Mouse (Mus musculus): ENCODE measurements around the gene Eps8l1. TPM values are rescaled to one million over a fixed set of nuclear protein-coding genes. Genes with fewer than 3 reads are reported as not detected.

The Eps8l1 gene
- polyA plus RNA-seq, 1 experiment from 2014 or later = 13.1 TPM

DNA sequence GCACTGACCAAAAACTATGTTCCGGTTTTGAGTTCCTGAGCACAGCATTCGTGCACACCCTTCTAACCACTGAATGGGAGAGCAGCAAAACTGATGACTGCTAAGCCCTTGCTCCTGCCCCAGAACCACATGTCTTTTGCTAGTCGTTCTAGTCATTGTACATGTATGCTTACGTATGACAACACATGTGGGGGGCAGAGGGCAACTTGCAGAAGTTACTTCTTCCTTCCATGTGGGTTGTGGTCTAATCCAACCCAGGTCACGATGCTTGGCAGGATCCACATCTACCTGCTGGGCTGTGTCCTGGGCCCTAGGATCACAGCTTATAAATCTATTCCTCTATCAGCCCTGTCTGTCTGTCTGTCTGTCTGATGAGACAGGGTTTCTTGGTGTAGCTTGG is 43.4 kb downstream of the Eps8l1 start:
- Histone ChIP-seq H3K9ac (no peak overlapping the region), H3K27me3 (replicated peaks) (no peaks in the 10 kb centered on the region), H3K4me3 (no peak overlapping the region), H3K4me2 (no peak overlapping the region), H3K9me3 (no peaks in the 10 kb centered on the region), H3K36me3 (replicated peaks) (no peaks in the 10 kb centered on the region), H3K27ac (no peak overlapping the region), H3K4me1 (peaks cover 27% of the 10 kb centered on the region)
- ATAC-seq (replicated peaks) = no peak
- 86% methylated on average over 5 of the region's 5 CpGs for WGBS

DNA sequence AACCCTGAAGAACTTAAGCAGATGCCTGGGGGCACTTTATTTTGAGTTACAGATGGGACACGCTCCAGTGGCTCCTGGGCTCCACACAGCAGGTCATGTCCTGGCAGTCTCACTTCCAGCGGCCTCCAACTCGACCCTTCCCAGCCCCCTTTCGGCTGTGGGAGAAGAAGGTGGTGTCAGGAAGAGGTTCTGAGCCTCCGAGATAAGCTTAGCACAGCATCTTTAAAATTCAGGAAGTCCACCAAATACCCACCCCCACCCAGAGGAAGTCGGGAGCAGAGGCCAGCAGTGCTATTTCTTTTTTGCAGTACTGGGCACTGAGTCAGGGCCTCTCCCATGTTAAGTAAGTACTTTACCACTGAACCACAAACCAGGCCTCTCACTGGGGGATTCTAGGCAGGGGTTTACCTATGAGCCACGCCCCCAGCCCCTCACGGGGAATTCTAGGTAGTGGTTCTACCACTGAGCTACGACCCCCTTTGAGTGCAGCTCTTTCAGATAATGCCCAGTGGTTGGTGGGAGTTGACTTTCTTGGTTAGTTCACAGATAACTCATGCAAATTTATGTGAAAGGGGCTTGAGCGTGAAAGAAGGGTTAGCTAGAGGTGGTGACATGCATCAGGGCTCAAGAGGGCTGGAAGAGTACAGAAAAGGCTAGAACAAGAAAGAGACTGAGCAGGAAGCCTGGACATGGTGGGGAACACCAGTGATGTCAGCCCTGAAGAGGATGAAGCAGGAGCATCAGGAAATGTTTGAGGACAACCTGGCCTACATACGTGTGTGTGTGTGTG is 44.4 kb downstream of the Eps8l1 start:
- Histone ChIP-seq H3K9me3 (no peaks in the 10 kb centered on the region), H3K4me1 (peaks cover 17% of the 10 kb centered on the region), H3K27me3 (replicated peaks) (no peaks in the 10 kb centered on the region), H3K4me2 (no peak overlapping the region), H3K9ac (no peak overlapping the region), H3K36me3 (replicated peaks) (no peaks in the 10 kb centered on the region), H3K27ac (no peak overlapping the region), H3K4me3 (no peak overlapping the region)
- WGBS = 58% methylated on average over 11 of the region's 11 CpGs
- no peak for ATAC-seq (replicated peaks)

DNA sequence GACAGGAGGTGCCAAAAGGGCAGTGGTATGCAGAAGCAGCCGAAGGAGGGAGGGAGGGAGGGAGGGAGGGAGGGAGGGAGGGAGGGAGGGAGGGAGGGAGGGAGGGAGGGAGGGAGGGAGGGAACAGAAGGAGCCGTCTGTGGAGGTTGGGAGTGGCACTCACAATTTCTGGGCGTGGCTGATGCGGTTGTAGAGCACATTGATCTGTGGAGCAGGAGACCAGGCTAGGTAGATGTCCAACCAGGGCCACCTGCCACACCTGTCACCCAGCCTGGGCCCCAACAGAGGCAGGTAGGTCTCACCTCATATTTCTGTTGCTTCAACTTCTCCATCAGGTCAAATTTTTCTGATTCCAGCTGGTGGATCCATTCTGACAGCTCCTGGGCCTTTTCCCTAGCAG is 46.7 kb downstream of the Eps8l1 start:
- H3K27ac ChIP-seq = no peak overlapping the region
- WGBS = 33% methylated on average over 1 of the region's 4 CpGs
- ATAC-seq (replicated peaks) = no peak

GRCm38 (mm10) chr7:4508062-4508738 is 47.7 kb downstream of the Eps8l1 start:
- Histone ChIP-seq H3K9ac (no peak overlapping the region), H3K36me3 (replicated peaks) (no peaks in the 10 kb centered on the region), H3K9me3 (no peaks in the 10 kb centered on the region), H3K27ac (no peak overlapping the region), H3K27me3 (replicated peaks) (no peaks in the 10 kb centered on the region), H3K4me3 (no peak overlapping the region), H3K4me1 (no peaks in the 10 kb centered on the region), H3K4me2 (no peak overlapping the region)
- no peak for ATAC-seq (replicated peaks)
- WGBS = 67% methylated on average over 31 of the region's 32 CpGs

More for the DNA sequence above, 46.7 kb downstream of the Eps8l1 start:
- Histone ChIP-seq H3K9ac (no peak overlapping the region), H3K4me3 (no peak overlapping the region), H3K4me1 (peaks cover 4% of the 10 kb centered on the region), H3K9me3 (no peaks in the 10 kb centered on the region), H3K27me3 (replicated peaks) (no peaks in the 10 kb centered on the region), H3K36me3 (replicated peaks) (no peaks in the 10 kb centered on the region), H3K4me2 (no peak overlapping the region)

DNA sequence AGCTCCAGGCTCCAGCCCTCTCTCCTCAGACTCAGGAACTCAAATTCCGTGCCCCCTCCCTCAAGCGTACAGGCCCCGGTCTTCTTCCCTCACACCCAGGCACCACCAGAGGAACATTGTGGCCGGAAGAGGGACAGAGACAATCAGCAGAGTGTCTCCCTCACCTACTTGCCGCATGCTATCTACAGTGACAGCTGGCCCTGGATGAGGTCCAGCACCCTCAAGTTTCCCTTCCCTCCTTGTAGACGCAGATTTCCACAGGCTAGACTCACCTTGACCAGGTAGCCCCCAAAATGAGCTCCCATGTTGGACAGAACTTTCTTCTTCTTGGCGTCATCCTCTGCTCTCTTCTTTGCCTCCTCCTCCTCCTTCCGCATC is 48.3 kb downstream of the Eps8l1 start:
- Histone ChIP-seq H3K36me3 (replicated peaks) (no peaks in the 10 kb centered on the region), H3K4me1 (no peaks in the 10 kb centered on the region), H3K4me3 (no peak overlapping the region), H3K9ac (no peak overlapping the region), H3K27me3 (replicated peaks) (no peaks in the 10 kb centered on the region), H3K9me3 (no peaks in the 10 kb centered on the region), H3K4me2 (no peak overlapping the region), H3K27ac (no peak overlapping the region)
- ATAC-seq (replicated peaks) = no peak
- WGBS = 92% methylated on average over 8 of the region's 8 CpGs

GRCm38 (mm10) chr7:4509863-4510608 is 49.6 kb downstream of the Eps8l1 start:
- H3K9me3 ChIP-seq = no peaks in the 10 kb centered on the region
- peak; percentile 56 for ATAC-seq (replicated peaks)
- H3K4me1 ChIP-seq = no peaks in the 10 kb centered on the region
- H3K4me2 ChIP-seq = no peak overlapping the region
- H3K27ac ChIP-seq = 0 out of 2 replicates have a peak overlapping the region, but pooled peaks have one; percentile 11
- 12% methylated on average over 24 of the region's 24 CpGs for WGBS
- H3K27me3 ChIP-seq (replicated peaks) = no peaks in the 10 kb centered on the region
- no peaks in the 10 kb centered on the region for H3K36me3 ChIP-seq (replicated peaks)
- H3K4me3 ChIP-seq = no peak overlapping the region
- no peak overlapping the region for H3K9ac ChIP-seq

- no peaks in the 10 kb centered on the region for H3K9me3 ChIP-seq
- ATAC-seq (replicated peaks) = no peak
- no peaks in the 10 kb centered on the region for H3K36me3 ChIP-seq (replicated peaks)
- no peak overlapping the region for H3K9ac ChIP-seq
- no peaks in the 10 kb centered on the region for H3K27me3 ChIP-seq (replicated peaks)
- no peak overlapping the region for H3K4me2 ChIP-seq
- WGBS = 83% methylated on average over 8 of the region's 8 CpGs
- no peak overlapping the region for H3K4me3 ChIP-seq
- 0 out of 2 replicates have a peak, but pooled peaks cover 4% of the 10 kb centered on the region for H3K4me1 ChIP-seq
- no peak overlapping the region for H3K27ac ChIP-seq
Observed at GRCm38 (mm10) chr7:4511489-4512224, 51.2 kb downstream of the Eps8l1 start.

DNA sequence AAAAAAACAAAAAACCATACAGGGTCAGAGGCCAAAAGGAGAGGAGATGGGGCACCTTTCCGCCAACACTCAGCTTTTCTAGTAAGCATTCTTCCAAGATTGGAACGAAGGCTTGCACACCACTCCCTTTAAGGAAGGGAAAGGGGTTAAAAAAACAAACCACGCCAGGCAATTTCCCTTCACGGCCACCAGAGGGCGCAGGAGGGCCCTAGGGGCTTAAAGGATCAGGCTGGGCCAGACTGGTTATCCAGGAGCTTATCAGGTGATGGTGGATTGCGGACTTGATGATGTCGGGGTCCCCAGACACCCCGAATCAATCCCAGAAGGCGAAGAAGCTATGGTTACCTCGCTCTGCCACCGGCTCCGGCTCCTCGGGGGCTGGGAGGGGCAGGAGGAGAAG is 52.8 kb downstream of the Eps8l1 start:
- Histone ChIP-seq H3K4me3 (no peak overlapping the region), H3K4me2 (no peak overlapping the region), H3K27me3 (replicated peaks) (no peaks in the 10 kb centered on the region), H3K36me3 (replicated peaks) (no peaks in the 10 kb centered on the region), H3K27ac (no peak overlapping the region), H3K4me1 (0 out of 2 replicates have a peak, but pooled peaks cover 4% of the 10 kb centered on the region), H3K9ac (no peak overlapping the region), H3K9me3 (no peaks in the 10 kb centered on the region)
- WGBS = 28% methylated on average over 13 of the region's 13 CpGs
- ATAC-seq (replicated peaks) = no peak

DNA sequence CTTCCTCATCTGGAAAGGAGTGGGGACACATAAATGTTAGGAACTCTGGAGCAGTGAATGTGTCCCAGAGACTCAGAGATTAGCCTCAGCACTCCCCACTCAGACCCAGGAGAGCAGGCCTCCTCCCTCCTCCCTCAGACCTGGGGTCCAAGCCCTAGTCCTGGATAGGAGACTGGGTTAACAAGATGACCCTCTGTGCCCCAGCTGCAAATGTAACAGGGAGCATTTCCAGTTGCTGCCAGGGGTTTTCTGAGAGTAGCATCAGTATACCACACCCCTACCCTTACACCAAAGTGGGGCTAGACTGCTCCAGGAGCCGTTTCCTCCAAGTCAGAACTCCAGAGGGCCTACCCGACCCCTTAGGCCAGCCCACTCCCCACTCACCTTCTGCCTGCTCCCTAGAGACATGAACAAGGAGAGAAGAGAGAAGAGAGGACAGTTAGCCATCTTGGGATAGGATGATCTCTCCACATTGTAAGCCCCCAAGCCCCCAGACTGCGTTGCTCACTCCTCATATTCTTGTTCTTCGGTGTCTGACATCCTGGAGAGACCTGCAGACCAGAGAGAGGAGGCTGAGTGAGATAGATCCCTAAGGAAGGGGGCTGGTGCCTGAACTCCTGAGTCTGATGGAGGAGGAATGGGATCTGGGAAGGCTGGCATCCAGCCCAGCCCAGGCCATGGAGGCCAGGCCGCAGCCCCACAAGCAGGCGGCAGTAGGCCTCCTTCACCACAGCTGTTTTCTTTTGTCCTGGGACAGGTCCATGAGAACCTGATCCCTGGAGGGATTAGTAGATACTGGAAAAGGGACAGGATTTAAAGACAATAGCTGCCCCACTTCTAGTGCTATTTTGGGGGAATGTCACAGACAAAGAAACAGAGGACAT is 53.6 kb downstream of the Eps8l1 start:
- Histone ChIP-seq H3K9me3 (no peaks in the 10 kb centered on the region), H3K9ac (no peak overlapping the region), H3K4me1 (0 out of 2 replicates have a peak, but pooled peaks cover 4% of the 10 kb centered on the region), H3K36me3 (replicated peaks) (no peaks in the 10 kb centered on the region), H3K4me3 (no peak overlapping the region), H3K4me2 (no peak overlapping the region), H3K27me3 (replicated peaks) (no peaks in the 10 kb centered on the region), H3K27ac (no peak overlapping the region)
- no peak for ATAC-seq (replicated peaks)
- WGBS = 46% methylated on average over 6 of the region's 6 CpGs

DNA sequence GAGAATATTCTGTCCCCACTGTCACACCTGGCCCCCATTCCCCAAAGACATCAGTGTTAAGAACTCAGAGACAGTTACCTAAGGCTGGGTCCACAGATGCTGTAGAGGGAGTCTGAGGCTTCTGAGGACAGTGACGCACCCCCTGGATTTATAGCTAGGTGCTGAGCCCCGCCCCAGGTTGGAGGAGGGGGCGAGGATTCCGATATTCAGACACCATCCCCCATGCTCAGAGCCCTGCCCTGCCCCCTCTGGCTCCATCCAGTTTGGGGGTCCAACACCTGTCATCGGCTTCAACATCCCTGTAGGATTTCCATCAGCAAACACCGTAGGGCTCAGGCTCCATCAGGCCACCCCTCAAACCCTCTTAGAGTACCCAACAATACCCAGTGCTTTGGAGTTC is 55.4 kb downstream of the Eps8l1 start:
- 68% methylated on average over 6 of the region's 6 CpGs for WGBS
- no peak overlapping the region for H3K27ac ChIP-seq
- no peak for ATAC-seq (replicated peaks)

More for the DNA sequence above, 55.4 kb downstream of the Eps8l1 start:
- no peaks in the 10 kb centered on the region for H3K36me3 ChIP-seq (replicated peaks)
- H3K9me3 ChIP-seq = no peaks in the 10 kb centered on the region
- 0 out of 2 replicates have a peak, but pooled peaks cover 4% of the 10 kb centered on the region for H3K27me3 ChIP-seq (replicated peaks)
- H3K4me1 ChIP-seq = 0 out of 2 replicates have a peak, but pooled peaks cover 4% of the 10 kb centered on the region
- H3K4me2 ChIP-seq = no peak overlapping the region
- H3K4me3 ChIP-seq = no peak overlapping the region
- H3K9ac ChIP-seq = no peak overlapping the region

All from midbrain, embryonic 15.5 days (tissue).